Mouse (Mus musculus) cerebral cortex, adult 2 months (tissue): ENCODE data around the gene Gramd4.

ENCODE experiments used
- WGBS: fragments of 180-500 bp; shearing (Covaris S2); methylation state at CpG from one replicate; pipeline ENCODE4 v1.1.7; 2018; 5-methylcytosine and 5-hydroxymethylcytosine counted together

Gene Gramd4

GRCm38 (mm10) chr15:86051152-86051551 lies 6.3 kb upstream of the Gramd4 start:
- WGBS = 58% methylated on average over 10 of the region's 10 CpGs

GRCm38 (mm10) chr15:86051878-86052478 lies 5.5 kb upstream of the Gramd4 start:
- 78% methylated on average over 6 of the region's 6 CpGs for WGBS

- 9% methylated on average over 2 of the region's 2 CpGs for WGBS
These were observed 3.5 kb upstream of the Gramd4 start for GRCm38 (mm10) chr15:86053890-86054536.

GRCm38 (mm10) chr15:86054861-86055260 lies 2.6 kb upstream of the Gramd4 start:
- 84% methylated on average over 3 of the region's 3 CpGs for WGBS

GRCm38 (mm10) chr15:86056221-86056760 lies 1.2 kb upstream of the Gramd4 start:
- 83% methylated on average over 5 of the region's 5 CpGs for WGBS

- WGBS = 17% methylated on average over 7 of the region's 7 CpGs
These were observed 413 bp downstream of the Gramd4 start for GRCm38 (mm10) chr15:86057908-86058307.

- WGBS = under 1% methylated on average over 66 of the region's 70 CpGs
These were observed 960 bp downstream of the Gramd4 start for GRCm38 (mm10) chr15:86058394-86058915.

GRCm38 (mm10) chr15:86058931-86059834 lies 1.7 kb downstream of the Gramd4 start:
- 1% methylated on average over 49 of the region's 49 CpGs for WGBS

GRCm38 (mm10) chr15:86059835-86060380 lies 2.4 kb downstream of the Gramd4 start:
- 60% methylated on average over 7 of the region's 7 CpGs for WGBS

- WGBS = 51% methylated on average over 12 of the region's 12 CpGs
These were observed 3.1 kb downstream of the Gramd4 start for GRCm38 (mm10) chr15:86060581-86060980.

- WGBS = 86% methylated on average over 7 of the region's 7 CpGs
These were observed 3.7 kb downstream of the Gramd4 start for GRCm38 (mm10) chr15:86061221-86061620.

GRCm38 (mm10) chr15:86061848-86062481 lies 4.5 kb downstream of the Gramd4 start:
- 60% methylated on average over 6 of the region's 6 CpGs for WGBS

- 79% methylated on average over 8 of the region's 8 CpGs for WGBS
These were observed 6.8 kb downstream of the Gramd4 start for GRCm38 (mm10) chr15:86064191-86064849.

GRCm38 (mm10) chr15:86064850-86065229 lies 7.3 kb downstream of the Gramd4 start:
- 71% methylated on average over 3 of the region's 3 CpGs for WGBS

- 62% methylated on average over 4 of the region's 4 CpGs for WGBS
These were observed 7.9 kb downstream of the Gramd4 start for GRCm38 (mm10) chr15:86065367-86065766.

GRCm38 (mm10) chr15:86066836-86067580 lies 9.5 kb downstream of the Gramd4 start:
- WGBS = 31% methylated on average over 14 of the region's 14 CpGs

- 34% methylated on average over 6 of the region's 6 CpGs for WGBS
These were observed 10.1 kb downstream of the Gramd4 start for GRCm38 (mm10) chr15:86067581-86067910.

GRCm38 (mm10) chr15:86067941-86068495 lies 10.5 kb downstream of the Gramd4 start:
- 82% methylated on average over 4 of the region's 4 CpGs for WGBS

- WGBS = 78% methylated on average over 10 of the region's 10 CpGs
These were observed 11.7 kb downstream of the Gramd4 start for GRCm38 (mm10) chr15:86069011-86069791.
